Mouse (Mus musculus) CH12.LX (cell line): ENCODE measurements at regions not wholly inside any gene's neighbourhood (a gene's known extent, or its start where the extent isn't known, plus 50 kb on each side); places are given as distances from the start of the nearest gene placed in this dataset.

Experiments used
- DNase-seq: peaks from one replicate; pipeline ENCODE4 v3.0.0-alpha.2; 2013; ENCODE audit errors: extremely low read depth
- H3K27ac ChIP-seq: 2 replicates; pipeline ENCODE4 v1.5.1; 2012; ENCODE audit warnings: low read depth, mild to moderate bottlenecking, control low read depth, moderate library complexity; ENCODE audit not compliant: insufficient read depth
- H3K27me3 ChIP-seq: replicated peaks from 2 replicates; pipeline ENCODE3; 2012; ENCODE audit warnings: inconsistent platforms
- H3K36me3 ChIP-seq, 2 experiments: replicated peaks in 1 of 2; 2 replicates each; pipeline versions ENCODE3 to v1.6.1; 2012; ENCODE audit warnings: inconsistent platforms in 1 of 2, low read length in 1 of 2, mild to moderate bottlenecking in 1 of 2, mixed read lengths in 1 of 2, moderate library complexity in 1 of 2; ENCODE audit not compliant: control insufficient read depth in 1 of 2, insufficient read depth in 1 of 2
- H3K4me1 ChIP-seq, 2 experiments: 2 replicates each; pipeline ENCODE4 v1.6.1; 2012; ENCODE audit warnings: inconsistent platforms in 1 of 2, moderate library complexity in 1 of 2; ENCODE audit not compliant: insufficient read depth in 2 of 2, control insufficient read depth in 1 of 2
- H3K4me2 ChIP-seq: 2 replicates; pipeline ENCODE4 v1.6.1; 2012; ENCODE audit warnings: low read depth, mild to moderate bottlenecking, control low read depth; ENCODE audit not compliant: poor library complexity, insufficient read depth, severe bottlenecking
- H3K4me3 ChIP-seq, 3 experiments: fragments of 150-350 bp in 1 of 3; sonication (generic) in 1 of 3; replicated peaks in 1 of 3; 2 replicates each; pipeline versions ENCODE3 to v1.5.1; 2011 to 2012; ENCODE audit warnings: low read depth in 2 of 3, low read length in 2 of 3, mild to moderate bottlenecking in 2 of 3, moderate library complexity in 2 of 3, control low read depth in 1 of 3, improper control_type of control experiment in 1 of 3, inconsistent platforms in 1 of 3, mixed read lengths in 1 of 3; ENCODE audit not compliant: poor library complexity in 1 of 3
- H3K79me2 ChIP-seq: replicated peaks from 2 replicates; pipeline ENCODE4 v1.6.1; 2012; ENCODE audit warnings: mild to moderate bottlenecking, moderate library complexity; ENCODE audit not compliant: control insufficient read depth, poor library complexity, insufficient read depth, severe bottlenecking; ENCODE audit errors: extremely low read depth
- H3K9ac ChIP-seq: 2 replicates; pipeline ENCODE4 v1.6.1; 2012; ENCODE audit warnings: low read depth, mild to moderate bottlenecking, control low read depth, moderate library complexity; ENCODE audit not compliant: insufficient read depth
- H3K9me3 ChIP-seq: replicated peaks from 2 replicates; pipeline ENCODE3; 2012; ENCODE audit warnings: low read length, inconsistent platforms, mixed read lengths
- BHLHE40 ChIP-seq: IDR thresholded peaks from 2 replicates; pipeline ENCODE4 v1.6.1; 2011; ENCODE audit warnings: mild to moderate bottlenecking, low read depth, low read length, improper control_type of control experiment
- CHD1 ChIP-seq: IDR thresholded peaks from 2 replicates; pipeline ENCODE4 v1.6.1; 2012; ENCODE audit warnings: low read depth, low read length, improper control_type of control experiment, inconsistent platforms
- CTCF ChIP-seq, 2 experiments: IDR thresholded peaks in 1 of 2; conservative IDR thresholded peaks in 1 of 2; 2 replicates each; pipeline ENCODE4 v1.5.1; 2011 to 2012; ENCODE audit warnings: low read depth in 2 of 2, low read length in 2 of 2, improper control_type of control experiment in 1 of 2, inconsistent platforms in 1 of 2, mild to moderate bottlenecking in 1 of 2, moderate library complexity in 1 of 2
- GABPA ChIP-seq: IDR thresholded peaks from 2 replicates; pipeline ENCODE4 v1.6.1; 2012; ENCODE audit warnings: low read depth, low read length, improper control_type of control experiment, inconsistent platforms; ENCODE audit not compliant: insufficient replicate concordance
- JUND ChIP-seq: conservative IDR thresholded peaks from 2 replicates; pipeline ENCODE4 v1.6.1; 2011; ENCODE audit warnings: low read depth, low read length, improper control_type of control experiment
- MAFK ChIP-seq: IDR thresholded peaks from 2 replicates; pipeline ENCODE4 v1.6.1; 2011; ENCODE audit warnings: low read length, improper control_type of control experiment; ENCODE audit not compliant: insufficient replicate concordance
- MAZ ChIP-seq: IDR thresholded peaks from 2 replicates; pipeline ENCODE4 v1.6.1; 2012; ENCODE audit warnings: low read depth, mild to moderate bottlenecking, inconsistent platforms, low read length, improper control_type of control experiment, moderate library complexity
- MXI1 ChIP-seq: IDR thresholded peaks from 2 replicates; pipeline ENCODE4 v1.6.1; 2011; ENCODE audit warnings: mild to moderate bottlenecking, low read depth, low read length, improper control_type of control experiment
- NRF1 ChIP-seq: IDR thresholded peaks from 2 replicates; pipeline ENCODE4 v1.6.1; 2014; ENCODE audit warnings: low read depth, mild to moderate bottlenecking, inconsistent platforms, low read length, improper control_type of control experiment, moderate library complexity
- PAX5 ChIP-seq: IDR thresholded peaks from 2 replicates; pipeline ENCODE4 v1.6.1; 2012; ENCODE audit warnings: low read length, inconsistent platforms, mixed read lengths
- POLR2A ChIP-seq: IDR thresholded peaks from 2 replicates; pipeline ENCODE4 v1.6.1; 2011; ENCODE audit warnings: low read depth, mild to moderate bottlenecking, improper control_type of control experiment, low read length
- POLR2AphosphoS2 ChIP-seq: IDR thresholded peaks from 2 replicates; pipeline ENCODE4 v1.6.1; 2011; ENCODE audit warnings: low read depth, low read length, improper control_type of control experiment
- RAD21 ChIP-seq: IDR thresholded peaks from 2 replicates; pipeline ENCODE4 v1.6.1; 2011; ENCODE audit warnings: low read depth, mild to moderate bottlenecking, low read length, improper control_type of control experiment, moderate library complexity
- RCOR1 ChIP-seq: conservative IDR thresholded peaks from 2 replicates; pipeline ENCODE4 v1.6.1; 2012; ENCODE audit warnings: low read depth, mild to moderate bottlenecking, inconsistent platforms, low read length, improper control_type of control experiment
- SIN3A ChIP-seq: IDR thresholded peaks from 2 replicates; pipeline ENCODE4 v1.6.1; 2012; ENCODE audit warnings: low read length, improper control_type of control experiment, inconsistent platforms
- SMC3 ChIP-seq: IDR thresholded peaks from 2 replicates; pipeline ENCODE4 v1.6.1; 2011; ENCODE audit warnings: low read depth, low read length, improper control_type of control experiment
- TCF12 ChIP-seq: IDR thresholded peaks from 2 replicates; pipeline ENCODE4 v1.6.1; 2014; ENCODE audit warnings: low read depth, mild to moderate bottlenecking, inconsistent platforms, low read length, improper control_type of control experiment
- USF1 ChIP-seq: IDR thresholded peaks from 2 replicates; pipeline ENCODE4 v1.6.1; 2014; ENCODE audit warnings: low read depth, mild to moderate bottlenecking, inconsistent platforms, low read length, improper control_type of control experiment
- USF2 ChIP-seq: conservative IDR thresholded peaks from 2 replicates; pipeline ENCODE4 v1.6.1; 2011; ENCODE audit warnings: low read depth, low read length, improper control_type of control experiment
- ZKSCAN1 ChIP-seq: IDR thresholded peaks from 2 replicates; pipeline ENCODE4 v1.6.1; 2012; ENCODE audit warnings: low read depth, inconsistent platforms, low read length, improper control_type of control experiment, borderline replicate concordance
- dilution Hi-C: fragments of 300-500 bp; cut with MboI; formaldehyde crosslinking; loops from 2 replicates; pipeline ENCODE4 v1.14.3; 2020; ENCODE audit warnings: low sequenced_read_pairs; ENCODE audit not compliant: extremely low pct_unique_long_range_greater_than_20kb, extremely low pct_ligation_motif_present
- in situ Hi-C: fragments of 300-500 bp; cut with MboI; formaldehyde crosslinking; loops from 3 replicates; pipeline ENCODE4 v1.14.3; 2019; ENCODE audit warnings: low sequenced_read_pairs, low pct_ligation_motif_present, low pct_unique_long_range_greater_than_20kb, mixed read lengths

- Histone ChIP-seq H3K27ac (no peak overlapping the region), H3K79me2 (no peaks in the 10 kb centered on the region), H3K36me3 (no peaks in the 10 kb centered on the region), H3K9me3 (no peaks in the 10 kb centered on the region), H3K4me3 (no peak overlapping the region), H3K27me3 (peaks cover 23% of the 10 kb centered on the region), H3K4me2 (no peak overlapping the region), H3K4me1 (no peaks in the 10 kb centered on the region), H3K9ac (no peak overlapping the region)
- DNase-seq = no peak
- TF ChIP-seq MXI1 = no peak
- no peak for TF ChIP-seq CTCF (conservative IDR thresholded peaks at IDR 0.05 in 1 of 2, IDR thresholded peaks at IDR 0.05 in 1 of 2; ENCODE audit: low read depth in 2 of 2, low read length in 2 of 2)
- dilution Hi-C loops (no loop called here), in situ Hi-C loops (no loop called here)
These were observed 129.7 kb upstream of the St8sia2 start for GRCm38 (mm10) chr7:74143236-74143635.

- no peak overlapping the region for H3K27ac ChIP-seq
- TF ChIP-seq MAFK = no peak
- no peak for TF ChIP-seq RCOR1
- TF ChIP-seq POLR2AphosphoS2 = no peak
- no peak for TF ChIP-seq ZKSCAN1
- no peak for TF ChIP-seq USF1
- no peak for TF ChIP-seq POLR2A
- no peak for TF ChIP-seq JUND
- TF ChIP-seq BHLHE40 = no peak
- no peak for TF ChIP-seq PAX5
- no peak for TF ChIP-seq TCF12
- H3K4me1 ChIP-seq = no peaks in the 10 kb centered on the region
- no peak for DNase-seq
- no peaks in the 10 kb centered on the region for H3K9me3 ChIP-seq
- dilution Hi-C loops (no loop called here), in situ Hi-C loops (no loop called here)
- H3K4me3 ChIP-seq = no peak overlapping the region
- no peak overlapping the region for H3K4me2 ChIP-seq
- H3K36me3 ChIP-seq = no peaks in the 10 kb centered on the region
- peaks cover 33% of the 10 kb centered on the region for H3K27me3 ChIP-seq
- no peaks in the 10 kb centered on the region for H3K79me2 ChIP-seq
- H3K9ac ChIP-seq = no peak overlapping the region
These were observed 124.7 kb upstream of the St8sia2 start for GRCm38 (mm10) chr7:74138169-74138568.

- in situ Hi-C loops = no loop called here
- no peak for DNase-seq
- TF ChIP-seq TCF12 (no peak), MAZ (no peak), CTCF (conservative IDR thresholded peaks at IDR 0.05 in 1 of 2, IDR thresholded peaks at IDR 0.05 in 1 of 2; ENCODE audit: low read depth in 2 of 2, low read length in 2 of 2) (no peak), SIN3A (no peak), NRF1 (no peak), PAX5 (no peak), GABPA (no peak), USF2 (no peak), CHD1 (no peak), RAD21 (no peak), MAFK (no peak), SMC3 (no peak)
- TF ChIP-seq, all 38 proteins: peak for 0
- Histone ChIP-seq H3K4me1 (no peaks in the 10 kb centered on the region; a peak in 1 of 4 replicates), H3K36me3 (no peaks in the 10 kb centered on the region), H3K79me2 (no peaks in the 10 kb centered on the region), H3K4me2 (no peak overlapping the region), H3K27me3 (peaks cover 43% of the 10 kb centered on the region), H3K9ac (no peak overlapping the region), H3K9me3 (no peaks in the 10 kb centered on the region), H3K4me3 (no peak overlapping the region), H3K27ac (no peak overlapping the region)
- dilution Hi-C loops = no loop called here
These were observed 116.8 kb upstream of the St8sia2 start for GRCm38 (mm10) chr7:74130206-74130836.
